Mouse (Mus musculus) midbrain, embryonic 14.5 days (tissue): ENCODE data around the gene Skap1. TPM values are rescaled to one million over a fixed set of nuclear protein-coding genes. Genes with fewer than 3 reads are reported as not detected.

Source experiments
- ATAC-seq: fragments of 200-750 bp; cut with Nextera tagmentation; 2 replicates; pipeline ENCODE4 v1.8.0; 2017; ENCODE audit warnings: moderate number of reproducible peaks, moderate library complexity; ENCODE audit not compliant: low FRiP score, low TSS enrichment
- DNase-seq: peaks from one replicate; pipeline ENCODE4 v3.0.0-alpha.2; 2015
- H3K27ac ChIP-seq: fragments of 300-500 bp; sonication (generic); replicated peaks from 2 replicates; pipeline ENCODE4 v1.5.1; 2014; ENCODE audit warnings: mild to moderate bottlenecking, low read depth, low read length, moderate library complexity
- H3K27me3 ChIP-seq: fragments of 300-500 bp; sonication (generic); 2 replicates; pipeline ENCODE4 v1.6.1; 2014; ENCODE audit warnings: low read length, control low read depth, mixed read lengths; ENCODE audit not compliant: control insufficient read depth, insufficient read depth
- H3K36me3 ChIP-seq: fragments of 300-500 bp; sonication (generic); 2 replicates; pipeline ENCODE4 v1.6.1; 2014; ENCODE audit warnings: low read length, control low read depth; ENCODE audit not compliant: control insufficient read depth, insufficient read depth
- H3K4me1 ChIP-seq: fragments of 300-500 bp; sonication (generic); 2 replicates; pipeline ENCODE4 v1.6.1; 2014; ENCODE audit warnings: mild to moderate bottlenecking, antibody characterized with exemption, low read length, control low read depth; ENCODE audit not compliant: control insufficient read depth, insufficient read depth
- H3K4me2 ChIP-seq: fragments of 300-500 bp; sonication (generic); 2 replicates; pipeline ENCODE4 v1.6.1; 2014; ENCODE audit warnings: mild to moderate bottlenecking, low read length, moderate library complexity
- H3K4me3 ChIP-seq: fragments of 300-500 bp; sonication (generic); replicated peaks from 2 replicates; pipeline ENCODE4 v1.5.1; 2014; ENCODE audit warnings: low read depth, low read length
- H3K9ac ChIP-seq: fragments of 300-500 bp; sonication (generic); replicated peaks from 2 replicates; pipeline ENCODE4 v1.6.1; 2014; ENCODE audit warnings: mild to moderate bottlenecking, low read length, moderate library complexity
- H3K9me3 ChIP-seq: fragments of 300-500 bp; sonication (generic); 2 replicates; pipeline ENCODE4 v1.6.1; 2016; ENCODE audit warnings: low read length, control low read depth, mixed read lengths; ENCODE audit not compliant: control insufficient read depth
- WGBS: fragments of 180-500 bp; shearing (Covaris S2); extraction: QIAGEN DNeasy Blood & Tissue Kit; methylation state at CpG from one replicate; pipeline ENCODE4 v1.1.7; 2014; 5-methylcytosine and 5-hydroxymethylcytosine counted together
- polyA plus RNA-seq: library from polyadenylated mRNA; unstranded; fragments of >200 nt; fragmentation: Nextera tagmentation; extraction: Ambion mirVana; gene quantifications from 2 replicates; pipeline ENCODE4 v1.2.1, GENCODE M21; 2014

The Skap1 gene
- polyA plus RNA-seq, 1 experiment from 2014 or later = 2.9 TPM

GRCm38 (mm10) chr11:96736361-96736760 lies 272.0 kb downstream of the Skap1 start:
- Histone ChIP-seq H3K4me3 (peak overlapping the region; percentile 19), H3K36me3 (no peaks in the 10 kb centered on the region), H3K4me1 (peaks cover 18% of the 10 kb centered on the region), H3K4me2 (peak overlapping the region; percentile 53), H3K9me3 (no peaks in the 10 kb centered on the region), H3K27me3 (no peaks in the 10 kb centered on the region), H3K27ac (no peak overlapping the region), H3K9ac (0 out of 2 replicates have a peak overlapping the region, but pooled peaks have one; percentile 37)
- DNase-seq (no peak), ATAC-seq (no peak)
- 14% methylated on average over 11 of the region's 11 CpGs for WGBS

DNA sequence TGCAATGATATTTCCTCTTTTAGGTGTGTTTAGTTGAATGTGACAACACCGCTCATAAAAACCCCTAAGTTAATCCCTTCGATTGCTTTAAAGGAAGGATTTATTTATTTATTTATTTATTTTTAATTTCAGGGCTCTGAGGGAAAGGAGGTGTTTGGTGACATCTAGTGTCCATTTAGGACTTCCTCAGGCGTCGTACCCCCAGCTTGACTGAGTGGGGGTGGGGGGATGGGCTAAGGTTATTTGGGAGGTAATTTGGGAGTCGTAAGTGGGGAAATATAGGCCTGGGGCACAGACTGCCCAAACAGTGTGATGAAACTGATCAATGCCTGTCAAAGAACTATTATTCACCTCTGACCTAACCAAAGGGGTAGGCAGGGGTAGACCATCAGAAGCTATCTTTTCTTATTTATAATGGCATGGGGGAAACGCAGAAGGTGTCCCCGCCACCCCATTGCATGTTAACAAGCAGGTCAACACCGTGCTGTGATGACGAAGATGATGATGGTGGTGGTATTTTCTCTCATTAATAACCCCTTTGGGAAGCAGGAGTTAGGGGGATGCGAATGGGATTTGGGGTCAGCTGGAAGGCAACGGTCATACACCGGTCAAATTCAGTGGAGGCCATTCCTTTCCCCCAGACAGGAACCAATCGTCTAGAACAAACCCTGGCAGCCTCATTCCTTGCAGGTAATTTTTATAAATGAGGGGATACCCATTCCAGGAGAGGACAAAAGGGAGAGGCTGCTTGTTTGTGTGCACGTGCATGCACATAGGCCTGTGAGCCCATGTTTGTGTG lies 273.5 kb downstream of the Skap1 start:
- H3K4me3 ChIP-seq = no peak overlapping the region
- H3K9ac ChIP-seq = no peak overlapping the region
- H3K27me3 ChIP-seq = no peaks in the 10 kb centered on the region
- H3K4me2 ChIP-seq = no peak overlapping the region
- H3K27ac ChIP-seq = no peak overlapping the region
- peak; percentile 52 for DNase-seq
- no peak for ATAC-seq
- H3K9me3 ChIP-seq = no peaks in the 10 kb centered on the region
- WGBS = 60% methylated on average over 14 of the region's 14 CpGs
- no peaks in the 10 kb centered on the region for H3K36me3 ChIP-seq
- H3K4me1 ChIP-seq = peaks cover 30% of the 10 kb centered on the region

- WGBS = 42% methylated on average over 12 of the region's 12 CpGs
- Histone ChIP-seq H3K4me2 (peak overlapping the region; percentile 11; the same call in 1 of the 2 replicates), H3K27me3 (no peaks in the 10 kb centered on the region), H3K27ac (no peak overlapping the region), H3K4me1 (peaks cover 39% of the 10 kb centered on the region), H3K4me3 (no peak overlapping the region), H3K9ac (no peak overlapping the region), H3K36me3 (no peaks in the 10 kb centered on the region), H3K9me3 (no peaks in the 10 kb centered on the region)
- no peak for ATAC-seq
- DNase-seq = no peak
These were observed 276.4 kb downstream of the Skap1 start for GRCm38 (mm10) chr11:96740796-96741195.

GRCm38 (mm10) chr11:96741995-96742394 lies 277.6 kb downstream of the Skap1 start:
- Histone ChIP-seq H3K27ac (peak overlapping the region; percentile 55), H3K9me3 (no peaks in the 10 kb centered on the region), H3K4me3 (0 out of 2 replicates have a peak overlapping the region, but pooled peaks have one; percentile 5), H3K4me1 (peaks cover 36% of the 10 kb centered on the region), H3K27me3 (no peaks in the 10 kb centered on the region), H3K4me2 (peak overlapping the region; percentile 46), H3K36me3 (no peaks in the 10 kb centered on the region), H3K9ac (no peak overlapping the region)
- 6% methylated on average over 12 of the region's 12 CpGs for WGBS
- ATAC-seq (no peak), DNase-seq (peak; percentile 82)

DNA sequence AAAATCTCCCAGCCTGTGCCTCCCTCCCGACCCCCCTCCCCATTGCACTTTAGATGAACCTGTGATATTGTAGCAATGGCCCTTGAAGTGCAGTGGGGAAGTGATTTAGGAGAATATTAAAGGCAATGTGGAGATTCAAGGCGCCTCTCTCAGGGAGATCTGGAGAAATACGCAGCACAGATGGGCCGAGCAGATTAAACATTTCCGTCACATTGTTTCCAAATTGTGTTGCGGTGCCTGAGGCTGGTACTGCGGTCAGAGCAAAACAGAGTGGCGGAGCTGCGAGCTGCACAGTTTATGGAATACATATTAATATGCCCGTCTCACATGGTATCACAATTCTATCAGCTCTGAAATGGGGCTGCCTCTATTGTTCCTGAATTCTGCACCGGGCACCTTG lies 278.6 kb downstream of the Skap1 start:
- H3K27ac ChIP-seq = peak overlapping the region; percentile 43; the same call in 1 of the 2 replicates
- no peak overlapping the region for H3K9ac ChIP-seq
- H3K4me1 ChIP-seq = peaks cover 32% of the 10 kb centered on the region
- H3K9me3 ChIP-seq = no peaks in the 10 kb centered on the region
- H3K4me3 ChIP-seq = no peak overlapping the region
- peak; percentile 56 for DNase-seq
- H3K4me2 ChIP-seq = 0 out of 2 replicates have a peak overlapping the region, but pooled peaks have one; percentile 11
- H3K27me3 ChIP-seq = no peaks in the 10 kb centered on the region
- no peaks in the 10 kb centered on the region for H3K36me3 ChIP-seq
- 26% methylated on average over 11 of the region's 11 CpGs for WGBS
- ATAC-seq = no peak

DNA sequence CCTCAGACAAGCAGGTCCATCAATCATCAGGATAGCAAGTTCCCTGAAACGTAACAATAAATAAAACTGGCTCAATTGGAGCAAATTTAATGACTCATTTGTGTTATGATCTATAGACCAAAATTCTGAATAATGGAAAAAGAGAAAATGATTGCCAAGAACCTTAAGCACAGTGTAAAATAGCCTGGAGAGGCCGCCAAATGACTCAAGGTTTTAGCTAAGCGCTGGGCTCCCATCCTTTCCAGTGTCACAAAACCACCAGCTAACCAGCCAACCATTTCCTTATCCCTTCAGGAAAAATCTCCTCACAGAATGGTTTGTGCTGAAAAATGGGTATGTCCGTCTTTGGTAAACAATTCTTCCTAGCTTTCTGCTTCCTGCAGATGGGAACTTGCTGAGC lies 279.5 kb downstream of the Skap1 start:
- Histone ChIP-seq H3K9me3 (no peaks in the 10 kb centered on the region), H3K36me3 (no peaks in the 10 kb centered on the region), H3K27me3 (no peaks in the 10 kb centered on the region), H3K4me1 (peaks cover 32% of the 10 kb centered on the region), H3K4me2 (no peak overlapping the region), H3K4me3 (no peak overlapping the region), H3K9ac (no peak overlapping the region), H3K27ac (peak overlapping the region; percentile 43; the same call in 1 of the 2 replicates)
- DNase-seq = no peak
- no peak for ATAC-seq
- 77% methylated on average over 4 of the region's 4 CpGs for WGBS

- DNase-seq (no peak), ATAC-seq (no peak)
- H3K4me2 ChIP-seq = no peak overlapping the region
- no peak overlapping the region for H3K9ac ChIP-seq
- H3K4me3 ChIP-seq = no peak overlapping the region
- 62% methylated on average over 6 of the region's 6 CpGs for WGBS
- peaks cover 21% of the 10 kb centered on the region for H3K4me1 ChIP-seq
- H3K36me3 ChIP-seq = no peaks in the 10 kb centered on the region
- H3K27ac ChIP-seq = no peak overlapping the region
- H3K27me3 ChIP-seq = no peaks in the 10 kb centered on the region
- no peaks in the 10 kb centered on the region for H3K9me3 ChIP-seq
These were observed 282.3 kb downstream of the Skap1 start for GRCm38 (mm10) chr11:96746648-96747047.

- Histone ChIP-seq H3K4me1 (peaks cover 12% of the 10 kb centered on the region), H3K9ac (no peak overlapping the region), H3K27me3 (no peaks in the 10 kb centered on the region), H3K4me3 (no peak overlapping the region), H3K27ac (no peak overlapping the region), H3K9me3 (no peaks in the 10 kb centered on the region), H3K4me2 (no peak overlapping the region), H3K36me3 (no peaks in the 10 kb centered on the region)
- DNase-seq (no peak), ATAC-seq (no peak)
- 42% methylated on average over 3 of the region's 3 CpGs for WGBS
These were observed 283.2 kb downstream of the Skap1 start for GRCm38 (mm10) chr11:96747555-96747954.

GRCm38 (mm10) chr11:96755298-96755697 lies 290.9 kb downstream of the Skap1 start:
- WGBS = 98% methylated on average over 2 of the region's 2 CpGs
- no peak overlapping the region for H3K4me3 ChIP-seq
- no peaks in the 10 kb centered on the region for H3K36me3 ChIP-seq
- no peak for DNase-seq
- no peaks in the 10 kb centered on the region for H3K4me1 ChIP-seq
- H3K27ac ChIP-seq = no peak overlapping the region
- no peak overlapping the region for H3K4me2 ChIP-seq
- H3K27me3 ChIP-seq = no peaks in the 10 kb centered on the region
- H3K9ac ChIP-seq = no peak overlapping the region
- no peaks in the 10 kb centered on the region for H3K9me3 ChIP-seq
- no peak for ATAC-seq
